Mouse (Mus musculus) neural tube, embryonic 11.5 days (tissue): Measurements from ENCODE around the gene Soat2. TPM values are rescaled to one million over a fixed set of nuclear protein-coding genes. Genes with fewer than 3 reads are reported as not detected.

ENCODE experiments used
- ATAC-seq: fragments of 200-750 bp; cut with Nextera tagmentation; 2 replicates; pipeline ENCODE4 v1.8.0; 2017; ENCODE audit warnings: moderate number of reproducible peaks, mild to moderate bottlenecking, moderate TSS enrichment, moderate library complexity; ENCODE audit not compliant: insufficient read depth, low FRiP score, low TSS enrichment
- DNase-seq: peaks from one replicate; pipeline ENCODE4 v3.0.0-alpha.2; 2015; ENCODE audit warnings: low spot score
- H3K27ac ChIP-seq: fragments of 300-500 bp; sonication (generic); 2 replicates; pipeline ENCODE4 v1.5.1; 2014; ENCODE audit warnings: low read depth, mild to moderate bottlenecking, low read length
- H3K27me3 ChIP-seq: fragments of 300-500 bp; sonication (generic); 2 replicates; pipeline ENCODE4 v1.6.1; 2014; ENCODE audit warnings: mild to moderate bottlenecking, low read length, mixed read lengths; ENCODE audit not compliant: control insufficient read depth, insufficient read depth
- H3K36me3 ChIP-seq: fragments of 300-500 bp; sonication (generic); 2 replicates; pipeline ENCODE4 v1.6.1; 2014; ENCODE audit warnings: mild to moderate bottlenecking, low read length, moderate library complexity, mixed read lengths; ENCODE audit not compliant: control insufficient read depth, insufficient read depth
- H3K4me1 ChIP-seq: fragments of 300-500 bp; sonication (generic); 2 replicates; pipeline ENCODE4 v1.6.1; 2014; ENCODE audit warnings: low read length, mixed read lengths; ENCODE audit not compliant: control insufficient read depth, insufficient read depth
- H3K4me2 ChIP-seq: fragments of 300-500 bp; sonication (generic); 2 replicates; pipeline ENCODE4 v1.6.1; 2014; ENCODE audit warnings: low read depth, mild to moderate bottlenecking, moderate library complexity
- H3K4me3 ChIP-seq: fragments of 300-500 bp; sonication (generic); 2 replicates; pipeline ENCODE4 v1.5.1; 2014; ENCODE audit warnings: low read depth, low read length
- H3K9ac ChIP-seq: fragments of 300-500 bp; sonication (generic); 2 replicates; pipeline ENCODE4 v1.6.1; 2014; ENCODE audit warnings: mild to moderate bottlenecking, low read length
- H3K9me3 ChIP-seq: fragments of 300-500 bp; sonication (generic); 2 replicates; pipeline ENCODE4 v1.6.1; 2016; ENCODE audit warnings: low read length; ENCODE audit not compliant: control insufficient read depth
- WGBS: fragments of 180-500 bp; shearing (Covaris S2); extraction: QIAGEN DNeasy Blood & Tissue Kit; methylation state at CpG from one replicate; pipeline ENCODE4 v1.1.7; 2014; 5-methylcytosine and 5-hydroxymethylcytosine counted together
- polyA plus RNA-seq: library from polyadenylated mRNA; unstranded; fragments of >200 nt; fragmentation: Nextera tagmentation; extraction: Ambion mirVana; gene quantifications from 2 replicates; pipeline ENCODE4 v1.2.1, GENCODE M21; 2014

Gene Soat2
- polyA plus RNA-seq, 1 experiment from 2014 or later, result 0.13 TPM

- WGBS, result 72% methylated on average over 8 of the region's 8 CpGs
- no peak for DNase-seq
- H3K9ac ChIP-seq, result no peak overlapping the region
- no peak overlapping the region for H3K4me3 ChIP-seq
- no peaks in the 10 kb centered on the region for H3K4me1 ChIP-seq
- H3K36me3 ChIP-seq, result peaks cover 16% of the 10 kb centered on the region
- H3K27ac ChIP-seq, result no peak overlapping the region
- no peak overlapping the region for H3K4me2 ChIP-seq
- no peaks in the 10 kb centered on the region for H3K9me3 ChIP-seq
- no peak for ATAC-seq
- H3K27me3 ChIP-seq, result no peaks in the 10 kb centered on the region
These were observed 31.1 kb upstream of the Soat2 start for GRCm38 (mm10) chr15:102119121-102119830.

GRCm38 (mm10) chr15:102119831-102120170 is 30.5 kb upstream of the Soat2 start:
- H3K36me3 ChIP-seq, result peaks cover 18% of the 10 kb centered on the region
- WGBS, result 91% methylated on average over 2 of the region's 2 CpGs
- DNase-seq (no peak), ATAC-seq (no peak)
- no peaks in the 10 kb centered on the region for H3K27me3 ChIP-seq
- no peak overlapping the region for H3K4me2 ChIP-seq
- no peak overlapping the region for H3K4me3 ChIP-seq
- H3K9me3 ChIP-seq, result no peaks in the 10 kb centered on the region
- no peaks in the 10 kb centered on the region for H3K4me1 ChIP-seq
- no peak overlapping the region for H3K9ac ChIP-seq
- H3K27ac ChIP-seq, result no peak overlapping the region

DNA sequence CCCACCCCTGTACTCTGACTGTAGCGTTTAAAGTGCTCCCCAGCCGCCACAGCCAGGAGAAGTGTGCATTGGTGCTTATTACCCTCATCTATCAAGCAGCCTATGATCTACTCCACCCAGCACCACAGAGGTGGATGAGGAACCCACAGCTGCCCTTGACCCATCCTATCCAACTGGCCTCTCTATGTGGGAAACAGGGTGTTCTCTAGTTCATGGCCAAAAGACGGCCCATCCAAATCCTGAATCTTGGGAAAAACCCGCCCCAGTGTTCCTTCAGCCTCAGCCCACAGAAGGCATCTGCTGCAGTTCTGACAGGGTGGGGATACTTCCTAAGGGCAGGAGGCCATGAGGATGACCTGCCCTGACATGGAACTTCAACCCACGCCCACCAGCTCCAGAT is 29.8 kb upstream of the Soat2 start:
- DNase-seq, result no peak
- no peak overlapping the region for H3K9ac ChIP-seq
- no peaks in the 10 kb centered on the region for H3K4me1 ChIP-seq
- ATAC-seq, result no peak
- H3K4me2 ChIP-seq, result no peak overlapping the region
- H3K4me3 ChIP-seq, result no peak overlapping the region
- WGBS, result 93% methylated on average over 5 of the region's 5 CpGs
- H3K36me3 ChIP-seq, result peaks cover 18% of the 10 kb centered on the region
- no peak overlapping the region for H3K27ac ChIP-seq
- H3K9me3 ChIP-seq, result no peaks in the 10 kb centered on the region
- H3K27me3 ChIP-seq, result no peaks in the 10 kb centered on the region

- no peak overlapping the region for H3K4me2 ChIP-seq
- WGBS, result 83% methylated on average over 2 of the region's 2 CpGs
- ATAC-seq (no peak), DNase-seq (no peak)
- H3K27ac ChIP-seq, result no peak overlapping the region
- H3K4me1 ChIP-seq, result no peaks in the 10 kb centered on the region
- no peak overlapping the region for H3K9ac ChIP-seq
- H3K27me3 ChIP-seq, result no peaks in the 10 kb centered on the region
- peaks cover 11% of the 10 kb centered on the region for H3K36me3 ChIP-seq
- no peaks in the 10 kb centered on the region for H3K9me3 ChIP-seq
- H3K4me3 ChIP-seq, result no peak overlapping the region
These were observed 24.0 kb upstream of the Soat2 start for GRCm38 (mm10) chr15:102126303-102126702.

GRCm38 (mm10) chr15:102133314-102133713 is 17.0 kb upstream of the Soat2 start:
- no peak overlapping the region for H3K4me2 ChIP-seq

GRCm38 (mm10) chr15:102134709-102135108 is 15.6 kb upstream of the Soat2 start:
- Histone ChIP-seq H3K9me3 (no peaks in the 10 kb centered on the region), H3K4me2 (no peak overlapping the region), H3K4me1 (peaks cover 13% of the 10 kb centered on the region), H3K9ac (no peak overlapping the region), H3K27me3 (no peaks in the 10 kb centered on the region), H3K36me3 (peaks cover 5% of the 10 kb centered on the region; the same call in 1 of the 2 replicates), H3K27ac (no peak overlapping the region), H3K4me3 (no peak overlapping the region)
- 98% methylated on average over 2 of the region's 2 CpGs for WGBS
- ATAC-seq (no peak), DNase-seq (no peak)

More at GRCm38 (mm10) chr15:102133314-102133713, 17.0 kb upstream of the Soat2 start:
- no peaks in the 10 kb centered on the region for H3K27me3 ChIP-seq
- no peak overlapping the region for H3K9ac ChIP-seq
- no peak overlapping the region for H3K27ac ChIP-seq
- ATAC-seq (no peak), DNase-seq (no peak)
- peaks cover 13% of the 10 kb centered on the region for H3K4me1 ChIP-seq
- no peaks in the 10 kb centered on the region for H3K9me3 ChIP-seq
- H3K36me3 ChIP-seq, result peaks cover 9% of the 10 kb centered on the region
- WGBS, result 91% methylated on average over 9 of the region's 9 CpGs
- no peak overlapping the region for H3K4me3 ChIP-seq

GRCm38 (mm10) chr15:102135522-102136128 is 14.7 kb upstream of the Soat2 start:
- peak; percentile 74 for ATAC-seq
- 3% methylated on average over 35 of the region's 35 CpGs for WGBS
- Histone ChIP-seq H3K9me3 (no peaks in the 10 kb centered on the region), H3K36me3 (no peaks in the 10 kb centered on the region), H3K27me3 (no peaks in the 10 kb centered on the region), H3K9ac (peak overlapping the region; percentile 69), H3K4me3 (peak overlapping the region; percentile 74), H3K4me2 (peak overlapping the region; percentile 82), H3K27ac (peak overlapping the region; percentile 63), H3K4me1 (peaks cover 13% of the 10 kb centered on the region)
- DNase-seq, result no peak

DNA sequence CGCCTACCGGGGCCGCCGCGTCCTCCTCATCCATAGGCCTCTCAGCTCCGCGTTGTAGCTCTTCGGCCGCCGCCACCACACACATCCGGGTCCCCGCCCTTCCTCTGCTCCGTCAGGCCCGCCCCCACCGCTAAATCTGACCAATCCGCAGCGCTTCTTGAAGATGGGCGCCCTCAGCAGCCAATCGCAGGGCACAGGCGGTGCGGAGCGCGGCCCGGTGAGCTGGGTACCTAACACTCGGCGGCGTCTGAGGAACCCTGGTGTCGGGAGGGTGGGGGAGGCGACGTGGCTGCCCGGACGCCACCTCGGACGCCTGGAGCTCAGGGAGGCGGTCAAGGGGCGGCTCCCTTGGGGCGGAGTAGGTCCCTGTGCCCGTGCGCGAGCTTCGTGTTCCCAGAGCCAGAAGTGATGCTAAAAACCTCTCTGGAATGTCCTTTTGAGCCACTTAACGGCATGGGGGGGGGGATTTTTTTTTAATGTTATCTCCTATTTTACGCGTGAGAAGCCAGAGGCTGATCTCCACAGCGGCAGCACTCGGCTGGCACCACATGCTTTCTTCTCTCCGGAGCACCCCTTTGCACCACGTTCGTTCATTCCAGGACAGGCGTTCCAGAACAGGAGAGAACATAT is 14.1 kb upstream of the Soat2 start, which contains the start of gene Spryd3:
Spryd3 (minus strand) TSS at position 106 of the 630 bp plus-strand sequence.
- peak within 1 kb of the TSS; percentile 67 for H3K27ac ChIP-seq
- H3K36me3 ChIP-seq, result no peaks in the 10 kb centered on the region
- H3K9me3 ChIP-seq, result no peaks in the 10 kb centered on the region
- ATAC-seq (peak; percentile 100), DNase-seq (peak; percentile 97)
- WGBS, result under 1% methylated on average over 45 of the region's 50 CpGs
- peak within 1 kb of the TSS; percentile 74 for H3K4me3 ChIP-seq
- peaks cover 13% of the 10 kb centered on the region for H3K4me1 ChIP-seq
- H3K4me2 ChIP-seq, result peak within 1 kb of the TSS; percentile 82
- H3K27me3 ChIP-seq, result no peaks in the 10 kb centered on the region
- peak within 1 kb of the TSS; percentile 69 for H3K9ac ChIP-seq
